Mouse (Mus musculus) layer of hippocampus, adult 9-11 months (tissue): ENCODE measurements around the gene Gm266.
A peak's percentile ranks its signal among the peaks of the same experiment; 100 is the strongest.
"Not testable (repeated sequence)": the region's sequence is repeated elsewhere in the genome, so short reads cannot be mapped to it uniquely, and the experiment has no call there.

Source experiments
- DNase-seq: peaks from one replicate; pipeline ENCODE4 v3.0.0; 2022

The Gm266 gene

DNA sequence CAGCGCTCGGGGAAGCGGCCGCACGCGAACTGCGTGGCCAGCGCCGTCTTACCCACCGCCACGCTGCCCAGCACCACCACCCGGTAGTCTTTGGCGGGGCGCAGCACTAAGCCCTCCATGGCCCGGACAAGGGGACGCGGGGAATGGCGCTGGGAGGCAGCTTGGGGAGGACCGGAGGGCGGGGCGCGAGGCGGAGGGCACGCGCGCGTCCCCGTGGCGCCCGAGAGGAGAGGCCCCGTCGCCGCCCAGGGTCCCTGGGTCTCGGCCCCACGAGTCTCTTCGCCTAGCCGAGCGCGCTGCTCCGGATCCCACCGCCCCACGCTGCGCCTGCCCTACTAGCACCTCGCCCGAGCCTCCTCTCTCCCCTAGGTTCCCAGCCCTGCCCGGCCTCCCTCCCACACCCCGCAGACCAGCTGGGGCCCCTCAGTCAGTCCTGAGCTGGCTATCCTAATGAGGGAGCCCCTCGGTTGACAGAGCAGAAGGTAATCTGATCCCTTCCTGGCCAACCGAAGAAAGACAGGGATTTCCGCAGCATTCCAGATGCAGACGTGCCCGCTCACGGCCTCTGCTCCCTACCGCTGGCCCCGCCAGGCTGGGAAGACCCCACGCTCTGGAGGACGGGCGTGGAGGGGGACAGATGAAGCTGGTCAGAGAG lies at the start of gene Gm266:
TSS of gene Gm266 (minus strand) at position 172 of the 655 bp plus-strand sequence.
- DNase-seq = no peak

DNA sequence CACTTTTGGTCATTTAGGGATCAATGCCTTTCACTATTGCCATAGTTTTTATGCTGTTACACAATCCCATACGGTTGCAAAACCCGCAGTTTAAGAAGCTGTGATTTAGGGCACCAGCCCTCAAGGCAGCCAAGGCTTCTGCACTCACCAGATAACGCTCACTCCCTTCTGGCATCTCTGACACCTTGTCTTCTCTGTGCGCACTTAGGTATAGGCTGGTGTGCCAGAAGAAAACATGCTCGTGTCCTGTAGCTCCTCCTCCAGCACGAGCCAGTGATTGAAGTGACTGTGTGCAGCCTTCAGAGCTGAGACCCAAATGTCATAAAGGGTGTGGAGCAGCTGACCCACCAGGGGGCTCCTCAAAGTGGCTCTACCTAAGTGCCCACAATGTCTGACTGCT lies 49.7 kb upstream of the Gm266 start:
- DNase-seq = no peak

DNA sequence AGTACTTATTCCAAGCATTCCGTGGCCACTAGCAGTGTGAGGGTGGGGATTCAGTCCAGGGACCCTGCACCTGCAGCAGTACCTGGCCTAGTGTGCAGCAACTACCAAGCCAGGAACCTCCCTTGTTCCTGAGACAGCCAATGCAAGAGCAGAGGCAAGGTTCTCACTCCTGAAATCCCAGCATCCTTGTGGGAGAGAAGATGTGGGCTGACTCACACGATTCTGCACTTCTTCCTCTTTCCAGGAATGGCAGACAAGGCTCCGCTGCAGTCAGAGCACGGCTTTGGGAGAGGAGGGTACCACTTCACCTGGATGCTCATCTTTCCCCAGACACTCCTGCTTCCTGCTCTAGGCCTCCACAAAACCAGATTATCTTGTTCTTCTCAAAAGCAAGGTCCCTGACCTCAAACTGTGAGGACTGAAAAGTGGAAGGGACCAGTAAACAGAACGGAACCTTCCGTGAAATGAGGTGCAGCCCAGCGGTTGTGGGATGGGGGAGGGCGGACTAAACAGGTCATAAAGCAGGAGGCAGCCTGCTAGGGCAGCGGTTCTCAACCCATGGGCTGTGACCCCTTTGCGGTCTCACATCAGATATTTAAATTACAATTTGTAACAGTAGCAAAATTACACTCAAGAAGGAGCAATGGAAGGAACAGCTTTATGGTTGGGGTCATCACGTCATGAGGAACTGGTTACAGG lies 47.6 kb upstream of the Gm266 start:
- no peak for DNase-seq

DNA sequence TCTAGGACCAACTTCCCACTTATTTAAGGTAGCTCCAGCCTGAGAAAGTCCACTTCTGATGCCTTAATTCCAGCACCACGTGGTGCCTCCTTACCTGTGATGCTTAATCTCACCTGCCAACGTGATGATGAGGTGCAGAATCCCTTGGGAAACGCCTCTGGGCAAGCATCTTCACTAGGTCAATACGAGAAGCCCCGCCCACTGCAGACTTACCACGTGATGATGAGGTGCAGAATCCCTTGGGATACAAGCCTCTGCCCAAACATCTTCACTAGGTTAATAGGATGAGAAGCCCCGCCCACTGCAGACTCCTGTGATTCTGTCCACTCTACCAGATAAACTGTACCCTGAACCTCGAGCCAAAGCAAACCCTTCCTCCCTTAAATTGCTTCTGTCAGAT lies 43.6 kb upstream of the Gm266 start:
- no peak for DNase-seq

DNA sequence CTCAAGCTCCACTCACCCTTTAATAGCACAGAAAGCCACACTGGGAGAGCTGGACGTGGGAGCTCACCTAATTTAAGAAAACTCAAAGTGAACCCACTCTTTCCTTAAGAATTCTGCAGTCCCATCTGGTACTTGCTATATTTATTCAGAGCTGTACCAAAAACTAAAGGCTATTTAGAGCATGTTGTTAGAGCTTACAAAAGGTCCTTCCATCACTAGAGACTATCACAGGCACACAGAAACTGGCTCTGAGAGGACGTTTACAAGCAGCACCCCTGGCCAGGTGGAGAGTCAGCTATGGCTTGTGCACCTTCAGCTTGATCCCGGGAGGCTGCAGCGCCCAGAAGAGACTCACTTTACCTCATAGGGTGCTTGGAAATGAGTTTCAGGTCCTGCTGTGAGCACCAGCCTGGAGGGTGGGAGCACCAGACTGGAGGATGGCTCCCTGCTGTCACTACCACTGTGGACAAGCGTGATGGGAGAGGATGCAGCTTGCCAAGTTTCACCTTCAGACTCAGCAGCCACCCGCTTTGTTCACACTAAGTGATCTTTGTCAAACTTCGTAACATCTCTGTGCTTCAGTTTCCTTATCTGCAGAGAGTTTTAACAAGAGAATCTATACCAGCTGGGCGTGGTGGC lies 42.1 kb upstream of the Gm266 start:
- peak; percentile 40 for DNase-seq

DNA sequence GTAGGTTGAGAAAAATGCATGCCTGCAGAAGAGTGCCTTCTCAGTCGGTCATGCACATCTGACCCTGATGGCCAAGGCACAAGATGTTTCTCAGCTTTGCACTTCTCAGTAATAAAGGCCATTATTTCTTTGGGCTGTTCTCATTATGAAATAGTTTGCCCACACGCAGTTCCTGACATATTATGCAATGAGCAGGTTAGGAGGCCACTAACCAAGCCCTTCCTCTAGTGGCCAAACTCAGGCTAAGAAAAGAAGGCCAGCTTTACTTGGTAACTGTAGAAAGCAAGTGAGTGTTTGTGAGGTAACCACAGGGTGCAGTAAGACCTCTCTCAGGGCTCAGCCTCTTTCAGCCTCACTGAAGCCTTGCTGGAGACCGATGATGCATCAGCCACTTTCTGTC lies 39.3 kb upstream of the Gm266 start:
- no peak for DNase-seq

DNA sequence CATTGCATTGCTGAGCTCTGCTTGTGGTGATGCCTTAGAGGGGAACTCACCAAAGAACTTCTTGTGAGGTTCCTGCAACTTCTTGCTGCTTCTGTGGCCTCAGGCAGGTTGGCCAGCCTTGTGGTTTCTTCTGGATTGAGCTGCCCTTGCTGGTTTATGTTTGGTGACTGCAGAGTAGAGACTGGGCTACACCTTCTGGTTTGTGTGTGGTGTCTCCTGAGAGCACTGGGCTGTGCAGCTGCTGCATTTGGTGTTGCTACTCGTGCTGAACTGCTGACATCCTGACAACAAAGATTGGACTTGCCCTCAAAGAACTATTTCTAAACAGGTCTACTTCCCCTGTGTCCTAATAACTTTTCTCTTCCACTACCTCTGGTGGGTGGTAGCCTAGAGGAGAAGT lies 38.8 kb upstream of the Gm266 start:
- no peak for DNase-seq

DNA sequence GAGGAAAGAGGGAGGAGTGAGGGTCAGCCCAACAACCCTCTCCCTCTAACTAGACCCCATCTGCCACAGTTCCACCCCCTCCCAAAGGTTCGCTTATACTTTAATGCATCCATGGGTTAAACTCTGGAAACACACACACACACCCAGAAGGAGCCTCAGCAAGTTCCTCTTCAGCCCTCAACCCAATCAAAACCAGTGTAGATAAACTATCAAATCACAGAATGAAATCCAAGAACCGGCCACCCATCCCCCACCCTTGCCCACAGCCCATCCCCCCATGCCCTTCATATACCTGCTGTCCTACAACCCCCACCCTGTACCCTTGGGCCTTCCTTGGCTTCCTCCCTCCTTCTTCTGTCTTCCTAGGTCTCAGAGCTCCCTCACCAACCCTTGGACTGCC lies 35.4 kb upstream of the Gm266 start:
- no peak for DNase-seq

DNA sequence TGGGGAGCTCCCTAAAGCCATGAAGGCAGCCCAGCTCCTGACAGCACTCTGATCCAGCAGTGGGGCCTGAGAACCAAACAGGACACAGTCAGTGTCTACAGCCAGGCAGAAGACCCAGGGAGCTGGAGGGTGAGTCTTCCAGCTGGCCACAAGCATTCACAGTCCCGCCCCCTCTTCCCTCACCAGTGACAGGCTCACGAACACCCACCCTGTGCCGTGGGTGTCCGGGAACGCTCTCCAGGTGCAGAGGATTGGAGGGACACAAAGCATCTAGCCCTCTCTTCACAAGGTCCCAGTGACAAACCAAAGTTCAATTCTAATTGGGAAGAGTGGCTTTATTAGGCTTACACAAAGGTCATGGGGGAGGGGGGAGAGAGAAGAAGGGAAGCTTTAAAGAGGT lies 34.2 kb upstream of the Gm266 start:
- DNase-seq = no peak

DNA sequence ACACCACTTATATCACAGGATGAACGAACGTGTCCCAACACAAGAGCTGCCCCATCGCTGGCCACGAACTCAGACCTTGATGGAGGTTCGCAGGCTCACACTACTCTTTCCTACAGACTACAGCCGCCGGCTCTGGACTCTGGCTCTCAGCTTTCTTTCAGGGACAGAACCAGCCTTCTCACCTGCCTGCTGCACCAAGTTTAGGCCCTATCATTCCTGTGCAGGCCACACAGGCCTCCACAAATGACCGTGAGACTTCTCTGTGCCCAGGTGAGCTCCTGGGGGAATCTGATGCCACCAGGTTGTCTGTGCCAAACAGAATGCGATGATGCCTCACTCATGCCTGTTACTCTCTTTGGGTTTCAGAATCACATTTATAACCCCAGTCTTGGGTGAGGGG lies 32.8 kb upstream of the Gm266 start:
- DNase-seq = no peak

DNA sequence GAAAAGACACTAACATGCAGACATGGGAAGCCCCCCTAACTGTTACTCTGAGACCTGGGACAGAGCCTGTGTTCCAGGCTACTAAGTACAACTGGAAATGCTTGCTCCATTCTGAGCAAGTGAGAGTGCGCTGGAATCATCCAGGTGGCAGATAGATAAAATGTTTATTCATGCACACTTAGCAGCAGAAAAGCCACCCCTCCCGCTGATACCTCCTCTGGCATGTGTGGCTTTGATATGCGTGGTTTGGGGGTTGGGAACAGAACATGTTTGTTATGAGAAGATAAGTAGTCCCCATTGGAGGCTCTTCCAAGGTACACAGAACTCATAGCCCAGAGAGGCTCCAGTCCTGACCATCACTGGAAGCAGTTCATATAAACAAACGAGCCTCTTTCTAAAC lies 32.3 kb upstream of the Gm266 start:
- DNase-seq = no peak

DNA sequence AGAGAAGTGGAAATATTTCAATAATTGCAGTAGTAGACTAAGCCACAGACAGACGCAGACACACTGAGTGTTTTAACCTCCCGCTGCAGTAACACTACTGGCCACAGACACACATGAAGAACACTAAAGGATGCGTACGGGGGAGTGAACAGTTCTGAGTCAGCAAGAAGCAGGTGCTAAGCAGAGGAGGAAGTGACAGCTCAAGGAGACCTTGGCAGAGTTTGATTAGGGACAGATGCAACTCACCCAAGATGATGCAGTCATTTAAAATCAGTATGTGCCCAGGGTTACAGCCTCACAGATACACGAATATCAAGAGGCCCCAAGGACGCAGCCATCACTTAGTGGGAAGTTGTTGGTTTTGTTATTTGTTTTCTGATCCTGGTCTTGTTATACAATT lies 31.2 kb upstream of the Gm266 start:
- no peak for DNase-seq

DNA sequence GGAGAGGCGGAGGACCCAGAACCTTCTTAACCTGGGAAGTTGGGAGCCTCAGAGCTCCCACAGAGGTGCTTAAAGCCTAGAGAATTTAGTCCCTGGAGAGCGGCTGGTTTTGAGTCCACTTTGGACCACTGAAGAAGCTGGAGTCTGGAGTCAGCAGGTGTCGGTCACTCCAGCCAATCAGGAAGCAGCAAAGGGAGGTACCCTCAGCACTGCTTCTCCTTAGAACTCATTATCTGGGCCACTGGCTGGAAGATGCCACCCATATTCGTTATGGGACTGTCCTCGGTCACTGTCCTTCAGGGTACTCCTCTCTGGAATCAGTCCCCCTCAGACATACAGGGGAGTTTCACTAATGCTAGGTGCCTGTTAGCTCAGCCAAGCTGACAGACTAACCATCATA lies 30.3 kb upstream of the Gm266 start:
- no peak for DNase-seq

DNA sequence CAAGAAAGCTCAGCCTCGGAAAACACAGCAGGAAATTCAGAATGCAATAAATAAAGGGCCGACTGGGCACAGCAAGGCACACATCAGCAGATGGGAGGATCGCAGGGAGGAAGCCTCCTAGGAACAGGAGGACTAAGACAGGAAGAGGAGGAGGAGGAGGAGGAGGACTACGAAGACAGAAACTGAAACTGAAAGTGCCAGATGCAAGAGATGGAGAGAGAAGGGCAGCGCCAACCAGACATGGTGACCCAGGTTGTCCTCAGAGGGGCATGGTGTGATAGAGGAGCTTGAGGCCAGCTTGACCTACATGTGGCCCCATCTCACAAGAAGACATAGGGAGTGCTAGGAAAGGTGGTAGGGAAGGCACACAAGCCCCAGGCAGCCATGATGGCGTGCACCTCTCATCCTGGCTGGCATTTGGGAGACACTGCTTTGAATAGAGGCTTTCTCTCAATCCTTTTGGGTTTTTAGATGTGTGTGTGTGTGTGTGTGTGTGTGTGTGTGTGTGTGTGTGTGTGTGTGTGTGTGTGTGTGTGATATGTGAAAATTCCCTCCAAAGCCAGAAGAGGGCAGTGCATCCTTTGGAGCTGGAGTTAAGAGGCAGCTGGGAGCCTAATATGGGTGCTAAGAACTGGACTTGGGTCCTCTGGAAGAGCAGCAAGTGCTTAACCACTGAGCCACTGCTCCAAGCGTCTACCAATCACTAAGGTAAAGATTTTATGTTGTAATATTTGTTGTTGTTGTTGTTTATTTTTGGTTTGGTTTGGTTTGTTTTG lies 29.4 kb upstream of the Gm266 start:
- DNase-seq = no peak

DNA sequence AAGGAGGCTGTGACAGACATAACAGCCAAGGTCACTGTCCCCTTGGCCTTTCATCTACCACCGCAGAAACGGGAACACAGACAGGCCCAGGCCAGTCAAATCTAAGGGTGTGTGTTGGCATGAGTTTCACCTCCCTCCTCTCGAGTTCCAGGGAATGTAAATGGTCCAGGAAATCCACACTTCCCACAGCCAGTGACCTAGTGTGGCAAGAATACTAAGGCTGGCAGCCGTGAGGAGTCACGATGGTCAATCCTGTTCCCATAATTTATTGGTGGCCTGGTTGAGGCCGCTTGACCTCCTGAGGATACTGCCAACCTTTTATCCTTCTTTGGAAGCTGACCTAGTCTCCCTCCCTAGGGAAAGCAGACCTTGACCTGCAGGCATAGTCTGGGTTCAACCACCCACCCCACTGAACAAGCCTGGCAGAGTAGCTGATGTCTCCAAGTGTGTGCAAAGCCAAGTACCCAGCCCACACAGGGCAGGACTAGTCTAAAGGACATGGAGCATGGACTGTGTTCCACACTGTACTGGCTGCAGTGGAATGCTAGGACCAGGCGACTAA lies 28.7 kb upstream of the Gm266 start:
- no peak for DNase-seq

DNA sequence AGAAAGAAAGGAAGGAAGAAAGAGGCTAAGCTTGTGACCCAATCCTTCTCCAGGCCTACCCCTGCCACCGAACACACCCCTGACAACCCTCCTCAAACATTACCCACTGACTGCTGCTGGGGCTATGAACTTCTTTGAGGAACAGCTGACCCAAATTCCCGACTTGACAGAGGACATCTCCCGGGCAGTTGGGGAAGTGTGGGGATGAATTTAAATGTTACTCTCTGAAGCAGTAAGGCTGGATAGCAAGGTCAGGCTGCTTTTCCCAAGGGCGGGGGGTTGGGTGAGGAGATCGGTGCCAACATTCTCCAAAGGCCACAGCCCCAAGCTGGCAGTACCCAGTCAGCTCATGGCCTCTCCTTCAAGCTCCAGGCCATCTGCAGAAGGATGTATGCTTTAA lies 28.1 kb upstream of the Gm266 start:
- peak; percentile 44 for DNase-seq

DNA sequence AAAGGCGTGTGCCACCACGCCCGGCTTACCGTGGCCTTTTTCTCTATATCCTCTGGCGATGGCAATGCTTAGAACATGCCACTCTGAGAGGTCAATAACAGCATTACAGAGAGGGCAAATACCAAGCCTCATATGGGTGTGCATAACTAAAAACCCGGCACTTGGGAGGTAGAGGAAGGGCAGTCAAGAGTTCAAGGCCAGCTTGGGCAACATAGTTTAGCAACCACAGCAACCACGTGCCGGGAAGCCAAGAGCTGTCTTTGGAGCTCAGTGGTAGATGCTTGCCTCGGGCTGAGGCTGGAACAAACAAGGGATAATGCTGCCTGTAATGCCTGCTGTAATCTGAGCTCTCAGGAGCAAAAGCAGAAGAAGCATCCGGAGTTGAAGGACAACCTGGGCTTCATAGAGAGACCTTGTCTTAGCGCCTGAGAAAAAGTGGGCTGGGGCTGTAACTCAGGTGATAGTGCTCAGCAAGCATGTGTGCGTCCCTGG lies 27.0 kb upstream of the Gm266 start:
- no peak for DNase-seq

DNA sequence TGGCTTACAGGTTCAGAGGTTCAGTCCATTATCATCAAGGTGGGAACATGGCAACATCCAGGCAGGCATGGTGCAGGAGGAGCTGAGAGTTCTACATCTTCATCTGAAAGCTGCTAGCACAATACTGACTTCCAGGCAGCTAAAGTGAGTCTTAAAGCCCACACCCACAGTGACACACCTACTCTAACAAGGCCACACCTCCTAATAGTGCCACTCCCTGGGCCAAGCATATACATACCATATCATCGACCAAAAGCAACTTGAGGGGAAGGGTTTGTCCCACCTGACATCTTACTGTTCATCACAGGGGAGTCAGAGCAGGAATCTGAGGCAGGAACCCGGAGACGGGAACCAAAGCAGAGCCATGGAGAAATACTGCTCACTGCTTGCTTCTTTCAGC lies 22.8 kb upstream of the Gm266 start:
- not testable (repeated sequence) for DNase-seq

DNA sequence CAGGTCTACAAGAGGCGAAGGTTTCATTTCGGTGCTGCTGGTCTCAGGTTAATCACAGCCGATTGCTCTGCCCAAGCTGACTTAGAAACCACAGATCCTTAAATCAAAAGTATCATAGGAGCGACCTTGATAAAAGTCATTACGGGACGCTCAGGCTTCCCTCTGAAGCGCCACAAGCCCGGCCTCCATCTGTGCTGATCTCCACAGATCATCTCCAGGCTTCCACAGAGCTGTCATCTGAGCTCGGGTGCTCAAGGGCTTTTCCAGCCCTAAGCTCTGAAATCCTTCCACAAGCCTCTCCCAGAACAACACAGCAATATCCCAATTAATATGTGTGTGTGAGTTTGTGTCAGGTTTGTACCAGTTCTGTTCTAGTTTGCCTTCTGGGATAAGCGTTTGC lies 22.3 kb upstream of the Gm266 start:
- no peak for DNase-seq

DNA sequence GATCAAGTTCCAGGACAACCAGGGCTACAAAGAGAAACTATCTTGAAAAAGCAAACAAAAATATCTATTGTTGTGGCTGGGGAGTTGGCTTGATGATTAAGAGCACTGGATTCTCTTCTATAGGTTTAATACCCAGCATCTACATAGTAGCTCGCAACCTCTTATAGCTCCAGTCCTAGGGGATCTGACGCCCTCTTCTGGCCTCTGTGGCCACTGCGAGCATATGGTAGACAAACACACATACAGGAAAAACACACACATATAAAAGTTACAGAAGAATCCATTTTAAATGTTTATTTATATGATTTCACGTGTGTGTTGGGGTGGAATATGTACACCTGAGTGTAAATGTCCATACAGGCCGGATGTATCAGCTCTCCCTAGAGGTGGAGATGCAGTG lies 21.4 kb upstream of the Gm266 start:
- DNase-seq = no peak

DNA sequence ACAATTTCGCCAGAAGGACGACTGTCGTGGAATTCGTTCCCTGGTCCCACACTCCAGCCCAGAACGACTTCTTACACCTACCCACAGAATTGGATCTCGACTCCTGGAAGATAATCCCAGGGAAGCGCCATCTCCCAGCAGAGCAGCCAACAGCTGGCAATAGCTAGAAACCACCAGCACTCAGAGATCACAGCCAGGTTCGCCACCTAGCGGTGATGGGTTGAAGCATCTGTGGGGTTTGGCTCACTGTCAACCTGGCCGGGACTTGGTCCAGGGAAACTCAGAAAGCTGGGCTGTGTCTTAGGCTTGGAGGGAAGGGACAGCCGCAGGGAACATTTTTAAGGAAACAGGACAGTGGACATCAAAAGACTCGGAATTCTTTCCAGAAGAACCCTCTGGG lies 19.3 kb upstream of the Gm266 start:
- DNase-seq = peak; percentile 90

DNA sequence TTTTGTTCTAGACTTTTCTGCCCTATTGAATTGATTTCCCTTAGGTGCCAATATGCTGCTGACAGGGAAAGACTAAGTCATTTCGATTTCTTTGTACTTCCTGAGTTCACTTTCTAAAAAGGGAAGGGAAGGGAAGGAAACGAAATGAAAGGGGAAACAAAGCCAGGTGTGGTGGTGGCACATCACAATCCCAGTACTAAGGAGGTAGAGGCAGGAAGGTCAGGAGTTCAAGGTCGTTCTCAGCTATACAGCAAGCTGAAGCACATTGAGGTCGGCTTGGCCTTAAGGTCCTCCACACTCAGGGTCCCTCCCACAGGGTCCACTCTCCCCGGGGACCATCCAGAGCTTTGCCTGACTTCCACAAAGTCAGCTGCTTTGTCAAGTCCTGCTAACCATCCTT lies 17.9 kb upstream of the Gm266 start:
- DNase-seq = no peak

DNA sequence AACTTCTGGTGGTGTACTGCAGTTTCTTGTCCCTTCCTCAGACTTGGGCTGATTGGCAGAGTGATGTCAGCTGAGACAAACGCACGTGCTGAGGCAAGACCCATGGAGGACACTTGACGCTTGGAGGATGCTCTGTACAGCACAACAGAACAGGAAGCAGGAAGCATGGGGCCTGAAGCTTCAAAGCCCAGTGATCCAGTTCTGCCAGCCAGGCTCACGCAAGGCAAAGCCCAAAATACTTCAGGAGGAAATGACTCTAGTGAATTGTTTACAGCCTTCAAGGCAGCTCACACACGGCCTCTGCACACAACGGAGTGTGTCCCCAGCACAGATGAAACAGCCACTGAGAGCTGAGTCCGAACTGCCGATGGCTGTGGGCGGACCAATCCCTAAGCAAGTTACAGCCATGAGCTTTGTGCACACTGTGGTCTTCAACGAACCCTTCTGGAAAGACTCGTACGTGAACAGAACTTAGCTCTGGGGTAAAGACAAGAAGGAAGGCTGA lies 17.5 kb upstream of the Gm266 start:
- no peak for DNase-seq
